Mouse (Mus musculus) adrenal gland, adult 8-10 months (tissue): ENCODE results near the gene Tmem132d. TPM values are rescaled to one million over a fixed set of nuclear protein-coding genes. Genes with fewer than 3 reads are reported as not detected.

ENCODE experiments used
- DNase-seq: peaks from one replicate; pipeline ENCODE4 v3.0.0; 2022
- total RNA-seq, 4 experiments: library from RNA; stranded (reverse); gene quantifications; 2 replicates each; pipeline ENCODE4 v1.2.4; 2022

Gene Tmem132d
- total RNA-seq, 4 experiments from 2014 or later: 0.09 to 0.14 TPM; not detected in 2

GRCm38 (mm10) chr5:128205716-128206115, 227.2 kb downstream of the Tmem132d start:
- no peak for DNase-seq

- DNase-seq: no peak
Observed at GRCm38 (mm10) chr5:128204685-128205320, 228.1 kb downstream of the Tmem132d start.

GRCm38 (mm10) chr5:128203879-128204581, 228.8 kb downstream of the Tmem132d start:
- no peak for DNase-seq

- DNase-seq: no peak
Observed at GRCm38 (mm10) chr5:128194106-128194505, 238.8 kb downstream of the Tmem132d start.

GRCm38 (mm10) chr5:128192485-128193055, 240.3 kb downstream of the Tmem132d start:
- DNase-seq: no peak

GRCm38 (mm10) chr5:128191710-128192109, 241.2 kb downstream of the Tmem132d start:
- DNase-seq: no peak

- no peak for DNase-seq
Observed at GRCm38 (mm10) chr5:128190243-128190820, 242.5 kb downstream of the Tmem132d start.

GRCm38 (mm10) chr5:128176234-128176633, 256.6 kb downstream of the Tmem132d start:
- no peak for DNase-seq

GRCm38 (mm10) chr5:128158901-128159675, 273.8 kb downstream of the Tmem132d start:
- DNase-seq: no peak

- DNase-seq: no peak
Observed at GRCm38 (mm10) chr5:128151461-128151860, 281.4 kb downstream of the Tmem132d start.

- no peak for DNase-seq
Observed at GRCm38 (mm10) chr5:128146901-128147645, 285.8 kb downstream of the Tmem132d start.

- no peak for DNase-seq
Observed at GRCm38 (mm10) chr5:128144799-128145198, 288.1 kb downstream of the Tmem132d start.

GRCm38 (mm10) chr5:128136818-128137217, 296.1 kb downstream of the Tmem132d start:
- DNase-seq: no peak

GRCm38 (mm10) chr5:128122656-128123055, 310.2 kb downstream of the Tmem132d start:
- no peak for DNase-seq

- DNase-seq: no peak
Observed at GRCm38 (mm10) chr5:128119171-128119570, 313.7 kb downstream of the Tmem132d start.

- no peak for DNase-seq
Observed at GRCm38 (mm10) chr5:128113107-128113506, 319.8 kb downstream of the Tmem132d start.

- DNase-seq: no peak
Observed at GRCm38 (mm10) chr5:128112518-128112917, 320.4 kb downstream of the Tmem132d start.

GRCm38 (mm10) chr5:128111664-128112063, 321.2 kb downstream of the Tmem132d start:
- DNase-seq: no peak

- no peak for DNase-seq
Observed at GRCm38 (mm10) chr5:128102556-128102955, 330.3 kb downstream of the Tmem132d start.

- DNase-seq: no peak
Observed at GRCm38 (mm10) chr5:128100331-128100730, 332.5 kb downstream of the Tmem132d start.

GRCm38 (mm10) chr5:128099439-128099838, 333.4 kb downstream of the Tmem132d start:
- DNase-seq: no peak

- no peak for DNase-seq
Observed at GRCm38 (mm10) chr5:128090578-128090977, 342.3 kb downstream of the Tmem132d start.
